Mouse (Mus musculus) gastrocnemius, postnatal 36 days (tissue): ENCODE data around the gene Car12. TPM values are rescaled to one million over a fixed set of nuclear protein-coding genes. Genes with fewer than 3 reads are reported as not detected.

Experiments used
- DNase-seq, 2 experiments: peaks; one replicate each; pipeline ENCODE4 v3.0.0; 2022
- intact Hi-C: fragments of 180-260 bp; cut with DNase I; formaldehyde crosslinking; loops from one replicate; pipeline ENCODE4 v1.15.1; 2025
- total RNA-seq, 2 experiments: library from RNA; stranded (reverse); gene quantifications; 2 replicates each; pipeline ENCODE4 v1.2.3; 2021

The Car12 gene
- total RNA-seq, 2 experiments from 2014 or later = 0.13 to 0.27 TPM

GRCm38 (mm10) chr9:66708816-66709555 lies 4.5 kb upstream of the Car12 start:
- intact Hi-C loops = loop anchor here (5.0 kb wide), 2 partner anchors 62 to 78 kb away; no protein-coding TSS in a partner anchor
- DNase-seq = no peak

GRCm38 (mm10) chr9:66710626-66711025 lies 2.9 kb upstream of the Car12 start:
- peak in 1 of 2 experiments; percentile 42 for DNase-seq
- intact Hi-C loops = no loop called here

- no peak for DNase-seq
- intact Hi-C loops = no loop called here
Measured at GRCm38 (mm10) chr9:66714022-66714515, 583 bp downstream of the Car12 start.

GRCm38 (mm10) chr9:66715361-66715760 lies 1.9 kb downstream of the Car12 start:
- intact Hi-C loops = no loop called here
- DNase-seq = no peak

GRCm38 (mm10) chr9:66716533-66716932 lies 3.0 kb downstream of the Car12 start:
- no peak for DNase-seq
- intact Hi-C loops = no loop called here

- DNase-seq = no peak
- intact Hi-C loops = loop anchor here (5.0 kb wide), 1 partner anchor 949 kb away; no protein-coding TSS in a partner anchor
Measured at GRCm38 (mm10) chr9:66720686-66721450, 7.4 kb downstream of the Car12 start.

- intact Hi-C loops = loop anchor here (5.0 kb wide), 1 partner anchor 950 kb away; no protein-coding TSS in a partner anchor
- no peak for DNase-seq
Measured at GRCm38 (mm10) chr9:66722187-66722868, 8.8 kb downstream of the Car12 start.

GRCm38 (mm10) chr9:66722869-66723272 lies 9.4 kb downstream of the Car12 start:
- intact Hi-C loops = loop anchor here (5.0 kb wide), 1 partner anchor 951 kb away; no protein-coding TSS in a partner anchor
- no peak for DNase-seq

- DNase-seq = no peak
Measured at GRCm38 (mm10) chr9:66725591-66725990, 12.1 kb downstream of the Car12 start.

GRCm38 (mm10) chr9:66727333-66727732 lies 13.8 kb downstream of the Car12 start:
- intact Hi-C loops = no loop called here
- no peak for DNase-seq

More at GRCm38 (mm10) chr9:66725591-66725990, 12.1 kb downstream of the Car12 start:
- intact Hi-C loops = no loop called here

GRCm38 (mm10) chr9:66730556-66730955 lies 17.1 kb downstream of the Car12 start:
- intact Hi-C loops = no loop called here
- DNase-seq = no peak

GRCm38 (mm10) chr9:66731284-66731683 lies 17.8 kb downstream of the Car12 start:
- DNase-seq = no peak
- intact Hi-C loops = no loop called here

GRCm38 (mm10) chr9:66732791-66733691 lies 19.6 kb downstream of the Car12 start:
- intact Hi-C loops = no loop called here
- no peak for DNase-seq

GRCm38 (mm10) chr9:66734568-66734967 lies 21.1 kb downstream of the Car12 start:
- intact Hi-C loops = no loop called here
- no peak for DNase-seq

GRCm38 (mm10) chr9:66735122-66735521 lies 21.6 kb downstream of the Car12 start:
- DNase-seq = no peak
- intact Hi-C loops = no loop called here

- DNase-seq = no peak
- intact Hi-C loops = no loop called here
Measured at GRCm38 (mm10) chr9:66736016-66736415, 22.5 kb downstream of the Car12 start.

- no peak for DNase-seq
- intact Hi-C loops = no loop called here
Measured at GRCm38 (mm10) chr9:66736551-66736950, 23.1 kb downstream of the Car12 start.

GRCm38 (mm10) chr9:66739516-66739915 lies 26.0 kb downstream of the Car12 start:
- intact Hi-C loops = no loop called here
- no peak for DNase-seq

- DNase-seq = no peak
- intact Hi-C loops = no loop called here
Measured at GRCm38 (mm10) chr9:66744531-66744930, 31.0 kb downstream of the Car12 start.

- DNase-seq = no peak
- intact Hi-C loops = no loop called here
Measured at GRCm38 (mm10) chr9:66748390-66748789, 34.9 kb downstream of the Car12 start.
